Mouse (Mus musculus) left cerebral cortex, adult 2 months (tissue): ENCODE results near the gene Inpp4b. TPM values are rescaled to one million over a fixed set of nuclear protein-coding genes. Genes with fewer than 3 reads are reported as not detected.

ENCODE experiments used
- DNase-seq, 2 experiments: peaks; one replicate each; pipeline ENCODE4 v3.0.0; 2021 to 2022; ENCODE audit warnings: low spot score in 2 of 2, mixed read lengths in 1 of 2; ENCODE audit errors: extremely low spot score in 1 of 2
- H3K27ac ChIP-seq: fragments of 200-600 bp; 2 replicates; pipeline ENCODE4 v1.8.1; 2022
- H3K4me3 ChIP-seq: fragments of 200-600 bp; 2 replicates; pipeline ENCODE4 v1.8.1; 2022
- CTCF ChIP-seq: fragments of 200-600 bp; IDR thresholded peaks from 2 replicates; pipeline ENCODE4 v1.8.1; 2022; ENCODE audit warnings: antibody characterized with exemption, mild to moderate bottlenecking, moderate library complexity
- intact Hi-C: fragments of 180-260 bp; cut with DNase I; formaldehyde crosslinking; loops from one replicate; pipeline ENCODE4 v1.15.1; 2025
- total RNA-seq, 2 experiments: library from RNA; stranded (reverse); gene quantifications; 2 replicates each; pipeline ENCODE4 v1.2.3; 2021

The Inpp4b gene
- total RNA-seq, 2 experiments from 2014 or later: 8.8 to 13.3 TPM

DNA sequence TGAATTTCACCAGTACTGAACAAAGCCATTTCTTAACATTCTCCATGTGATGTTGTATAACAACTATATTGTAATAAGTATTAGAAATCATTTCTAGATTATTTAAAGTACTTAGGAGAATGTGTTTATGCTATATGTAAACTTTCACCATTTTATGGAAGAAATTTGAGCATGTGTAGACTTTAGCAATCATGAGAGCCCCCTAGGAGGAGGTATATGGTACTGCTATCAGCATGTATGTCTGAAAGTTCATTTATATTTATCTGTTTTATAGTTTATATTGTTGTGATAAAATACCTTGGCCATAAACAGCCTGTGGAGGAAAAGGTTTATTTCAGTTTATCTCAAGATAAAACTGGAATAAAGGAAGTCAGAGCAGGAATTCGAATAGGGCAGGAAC is 141.5 kb downstream of the Inpp4b start:
- DNase-seq: no peak
- intact Hi-C loops: loop anchor here (2.0 kb wide), 1 partner anchor 323 kb away; no protein-coding TSS in a partner anchor
- Histone ChIP-seq H3K27ac (no peak overlapping the region), H3K4me3 (no peak overlapping the region)
- TF ChIP-seq CTCF: peak; percentile 23

GRCm38 (mm10) chr8:81485626-81486025 is 143.3 kb downstream of the Inpp4b start:
- intact Hi-C loops: no loop called here
- no peak for TF ChIP-seq CTCF
- no peak overlapping the region for H3K27ac ChIP-seq
- H3K4me3 ChIP-seq: no peak overlapping the region
- no peak for DNase-seq

DNA sequence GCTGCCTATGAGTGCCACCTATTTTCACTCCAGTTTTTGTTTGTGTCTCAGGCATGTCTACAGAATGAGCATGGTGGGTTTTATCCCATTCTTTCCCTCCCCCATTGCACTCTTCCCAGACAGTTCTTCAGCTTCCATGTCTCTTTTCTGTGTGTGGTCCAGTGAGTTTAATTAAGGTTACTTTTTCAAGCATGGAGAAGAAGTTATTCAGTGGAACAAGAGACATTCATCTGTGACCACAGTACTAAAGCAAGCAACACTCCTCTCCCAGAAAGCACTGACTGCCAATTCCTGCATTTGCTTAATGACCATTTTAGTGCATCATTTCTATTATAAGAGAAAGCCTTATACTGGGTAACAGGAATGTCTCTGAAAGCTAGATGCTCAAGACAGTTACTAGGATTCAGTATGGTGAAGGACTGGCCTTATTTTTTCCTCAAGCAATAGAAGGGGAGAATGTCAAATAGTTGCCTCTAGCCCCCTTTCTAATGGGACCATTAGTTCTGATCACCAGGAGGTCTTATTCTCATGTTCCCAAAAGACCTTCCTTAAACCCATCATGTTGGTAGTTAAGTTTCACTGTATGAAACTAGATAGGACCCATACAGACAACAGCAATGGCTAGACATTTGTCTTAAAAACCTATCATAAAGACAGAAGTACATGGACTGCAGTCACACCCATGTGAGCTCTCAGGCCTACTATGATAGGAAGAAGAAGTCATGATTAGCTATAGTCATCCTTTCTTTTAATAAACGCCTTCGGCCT is 147.7 kb downstream of the Inpp4b start:
- Histone ChIP-seq H3K4me3 (no peak overlapping the region), H3K27ac (no peak overlapping the region)
- intact Hi-C loops: loop anchor here (5.0 kb wide), 1 partner anchor 143 kb away; no protein-coding TSS in a partner anchor
- DNase-seq: no peak
- TF ChIP-seq CTCF: no peak

DNA sequence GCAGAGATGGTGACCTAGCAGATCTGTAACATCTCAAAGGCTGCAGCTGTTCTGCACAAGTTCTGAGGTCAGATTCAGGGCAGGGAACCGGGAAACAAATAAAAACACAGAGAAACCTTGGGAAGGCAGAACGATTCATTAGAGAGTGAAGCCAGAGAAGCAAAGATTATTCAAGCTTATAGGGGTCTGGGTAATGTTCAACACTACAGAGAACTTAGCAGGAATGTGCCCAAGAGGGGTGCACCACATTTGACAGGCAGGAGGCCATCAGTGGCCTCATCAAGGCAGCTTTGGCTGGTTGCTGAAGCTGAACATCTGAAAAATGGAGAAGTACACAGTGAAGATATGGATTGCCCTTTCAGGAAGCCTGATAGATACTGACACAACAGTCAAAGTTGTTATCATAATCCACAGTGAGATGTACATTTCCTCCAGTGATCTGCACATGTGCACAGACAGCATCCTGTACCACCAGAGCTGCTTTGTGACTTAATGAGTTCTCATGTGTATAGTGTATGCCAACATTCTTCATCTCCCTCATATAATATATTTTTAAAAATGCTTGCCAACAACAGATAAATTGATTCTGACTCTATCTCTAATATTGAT is 148.8 kb downstream of the Inpp4b start:
- no peak for TF ChIP-seq CTCF
- intact Hi-C loops: loop anchor here (5.0 kb wide), 1 partner anchor 144 kb away; no protein-coding TSS in a partner anchor
- no peak for DNase-seq
- Histone ChIP-seq H3K4me3 (no peak overlapping the region), H3K27ac (no peak overlapping the region)

- intact Hi-C loops: loop anchor here (5.0 kb wide), 1 partner anchor 144 kb away; no protein-coding TSS in a partner anchor
- no peak for DNase-seq
- no peak overlapping the region for H3K27ac ChIP-seq
- no peak overlapping the region for H3K4me3 ChIP-seq
- no peak for TF ChIP-seq CTCF
Observed at GRCm38 (mm10) chr8:81491706-81492204, 149.4 kb downstream of the Inpp4b start.

GRCm38 (mm10) chr8:81494823-81495222 is 152.5 kb downstream of the Inpp4b start:
- Histone ChIP-seq H3K27ac (no peak overlapping the region), H3K4me3 (no peak overlapping the region)
- intact Hi-C loops: loop anchor here (5.0 kb wide), 1 partner anchor 148 kb away; no protein-coding TSS in a partner anchor
- no peak for TF ChIP-seq CTCF
- DNase-seq: no peak

GRCm38 (mm10) chr8:81497646-81498045 is 155.3 kb downstream of the Inpp4b start:
- Histone ChIP-seq H3K27ac (no peak overlapping the region), H3K4me3 (no peak overlapping the region)
- intact Hi-C loops: no loop called here
- no peak for TF ChIP-seq CTCF
- no peak for DNase-seq

- Histone ChIP-seq H3K27ac (no peak overlapping the region), H3K4me3 (no peak overlapping the region)
- intact Hi-C loops: no loop called here
- no peak for DNase-seq
- TF ChIP-seq CTCF: no peak
Observed at GRCm38 (mm10) chr8:81502216-81502615, 159.9 kb downstream of the Inpp4b start.

- DNase-seq: no peak
- TF ChIP-seq CTCF: no peak
- H3K27ac ChIP-seq: no peak overlapping the region
- intact Hi-C loops: no loop called here
- H3K4me3 ChIP-seq: no peak overlapping the region
Observed at GRCm38 (mm10) chr8:81502982-81503381, 160.6 kb downstream of the Inpp4b start.

DNA sequence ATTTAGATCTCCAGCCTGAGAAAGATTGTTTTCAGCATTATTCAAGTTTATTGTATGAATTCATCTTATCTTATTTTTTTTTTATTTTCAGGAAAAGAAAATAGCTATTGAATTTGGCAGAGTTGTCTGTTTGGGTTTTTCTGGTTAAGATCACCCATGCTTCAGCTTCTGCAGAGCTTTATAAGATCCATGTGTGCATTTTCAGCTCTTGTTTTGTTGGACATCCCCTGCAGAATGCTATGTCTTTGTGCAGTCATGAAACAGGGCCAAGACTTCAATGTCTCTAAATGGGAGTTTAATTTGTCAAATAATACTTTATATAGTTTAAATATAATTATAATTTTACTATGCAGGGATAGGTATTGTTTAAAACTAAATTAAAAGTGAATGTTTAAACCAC is 170.5 kb downstream of the Inpp4b start:
- no peak for TF ChIP-seq CTCF
- DNase-seq: no peak
- Histone ChIP-seq H3K27ac (no peak overlapping the region), H3K4me3 (no peak overlapping the region)
- intact Hi-C loops: no loop called here

DNA sequence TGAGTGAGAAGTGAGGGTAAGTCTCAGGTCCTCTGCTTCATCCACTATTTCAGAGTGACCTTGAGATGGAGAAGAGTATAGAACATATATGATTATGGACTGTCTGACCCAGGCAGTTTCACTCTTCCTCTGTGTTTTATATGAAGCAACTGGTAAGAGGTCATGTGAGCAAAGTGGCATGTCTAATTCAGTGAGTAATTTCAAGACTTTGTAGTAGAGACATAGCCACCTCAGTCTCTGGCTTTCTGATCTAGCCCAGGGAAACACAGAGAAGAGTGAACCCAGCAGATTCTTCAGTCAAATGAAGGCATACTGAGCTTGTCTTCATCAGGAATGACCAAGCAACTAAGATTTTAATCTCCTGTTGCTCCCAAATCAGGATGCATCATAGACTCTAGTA is 172.1 kb downstream of the Inpp4b start:
- no peak overlapping the region for H3K27ac ChIP-seq
- no peak overlapping the region for H3K4me3 ChIP-seq
- no peak for TF ChIP-seq CTCF
- no peak for DNase-seq
- intact Hi-C loops: no loop called here

- intact Hi-C loops: no loop called here
- no peak for TF ChIP-seq CTCF
- Histone ChIP-seq H3K27ac (no peak overlapping the region), H3K4me3 (no peak overlapping the region)
- no peak for DNase-seq
Observed at GRCm38 (mm10) chr8:81522085-81522484, 179.7 kb downstream of the Inpp4b start.
